Mouse (Mus musculus): Measurements from ENCODE around the gene Usp36.

DNA sequence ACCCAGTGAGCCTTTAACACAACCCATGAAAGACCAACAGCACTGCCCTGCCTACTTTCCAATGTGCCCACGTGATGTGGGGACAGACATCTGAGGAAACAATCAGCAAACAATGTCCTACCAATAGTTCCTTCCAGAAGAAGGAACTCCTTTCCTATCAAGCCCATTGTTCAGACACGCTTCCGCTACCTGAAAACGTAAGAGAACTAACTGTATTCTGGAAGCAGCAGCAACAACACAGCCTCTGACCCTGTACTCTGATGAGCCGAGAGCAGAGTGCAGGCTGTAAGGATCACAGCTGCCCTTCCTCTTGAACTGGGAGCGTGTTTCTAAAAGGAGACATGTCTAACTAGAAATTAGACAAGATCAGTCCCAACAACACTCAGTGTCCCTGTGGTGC, 55.5 kb downstream of the Usp36 start:
- TF ChIP-seq CTCF (conservative IDR thresholded peaks at IDR 0.05; ENCODE audit: low read length) (no peak), NANOG (IDR thresholded peaks at IDR 0.05; ENCODE audit: borderline replicate concordance, low read length) (no peak), POU5F1 (IDR thresholded peaks at IDR 0.05; ENCODE audit: borderline replicate concordance, low read length) (no peak)

Measured in E14TG2a.4 (cell line).